Mouse (Mus musculus) heart, adult 2 months (tissue): Measurements from ENCODE around the gene Lmo7.

Experiments
- EP300 ChIP-seq: fragments of 200-500 bp; IDR thresholded peaks from 2 replicates; pipeline ENCODE4 v1.6.1; 2011; ENCODE audit warnings: low read depth, low read length, control low read depth; ENCODE audit not compliant: insufficient read depth
- POLR2A ChIP-seq: fragments of 200-500 bp; IDR thresholded peaks from 2 replicates; pipeline ENCODE4 v1.6.1; 2011; ENCODE audit warnings: mild to moderate bottlenecking, low read depth, low read length, control low read depth; ENCODE audit not compliant: insufficient read depth

GRCm38 (mm10) chr14:101927646-101928244, 198.0 kb downstream of the Lmo7 start:
- TF ChIP-seq EP300 (no peak), POLR2A (no peak)
